Mouse (Mus musculus) cerebellum, postnatal 10 days (tissue): ENCODE measurements around the gene Farp1.
"Not testable (repeated sequence)": the region's sequence is repeated elsewhere in the genome, so short reads cannot be mapped to it uniquely, and the experiment has no call there.

Experiments
- DNase-seq, 2 experiments: peaks; one replicate each; pipeline ENCODE4 v3.0.0; 2021; ENCODE audit warnings: mixed read lengths in 2 of 2

The Farp1 gene

DNA sequence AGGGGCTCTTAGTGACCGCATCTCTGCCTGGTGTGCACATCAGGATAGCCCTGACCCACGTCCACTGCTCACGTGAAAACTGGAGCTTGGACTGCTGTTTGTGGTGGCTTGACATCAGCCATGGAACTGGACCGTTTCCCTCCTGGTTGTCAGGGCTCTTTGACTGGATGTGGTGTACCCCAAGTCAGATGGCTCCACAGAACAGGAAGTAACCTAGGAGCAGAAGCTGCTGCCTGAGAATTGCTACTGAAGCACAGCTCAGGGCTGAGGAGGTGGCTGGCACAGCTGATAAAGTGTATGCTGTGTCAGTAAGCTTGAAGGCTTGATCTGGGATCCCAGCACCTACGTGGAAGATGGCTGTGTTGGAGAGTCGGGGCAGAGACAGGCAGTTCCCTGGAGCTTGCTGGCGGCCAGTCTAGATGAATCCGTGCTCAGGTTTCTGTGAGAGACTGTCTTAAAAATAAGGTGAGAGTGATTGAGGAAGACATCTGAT is 151.4 kb downstream of the Farp1 start:
- no peak for DNase-seq

- not testable (repeated sequence) for DNase-seq
Observed at GRCm38 (mm10) chr14:121189840-121190239, 154.8 kb downstream of the Farp1 start.

DNA sequence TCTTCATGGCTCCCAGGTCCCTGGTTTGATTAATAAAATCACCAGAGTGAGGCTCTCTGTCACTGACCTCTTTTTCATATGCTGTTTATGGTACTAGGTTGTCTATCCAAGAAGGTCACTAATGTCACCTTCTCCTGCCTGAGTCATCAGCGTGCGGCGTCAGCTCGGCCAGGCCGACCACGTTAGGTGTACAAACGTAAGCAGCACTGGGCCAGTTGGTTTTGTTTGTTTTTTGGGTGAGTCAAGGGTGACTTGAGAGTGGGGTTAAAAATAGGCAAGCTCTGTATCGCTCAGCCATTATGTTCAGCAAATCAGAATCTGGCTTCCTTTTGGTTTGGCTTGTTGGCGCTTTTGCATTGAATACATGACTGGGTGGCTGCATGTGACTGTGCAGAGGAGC is 155.4 kb downstream of the Farp1 start:
- no peak for DNase-seq

DNA sequence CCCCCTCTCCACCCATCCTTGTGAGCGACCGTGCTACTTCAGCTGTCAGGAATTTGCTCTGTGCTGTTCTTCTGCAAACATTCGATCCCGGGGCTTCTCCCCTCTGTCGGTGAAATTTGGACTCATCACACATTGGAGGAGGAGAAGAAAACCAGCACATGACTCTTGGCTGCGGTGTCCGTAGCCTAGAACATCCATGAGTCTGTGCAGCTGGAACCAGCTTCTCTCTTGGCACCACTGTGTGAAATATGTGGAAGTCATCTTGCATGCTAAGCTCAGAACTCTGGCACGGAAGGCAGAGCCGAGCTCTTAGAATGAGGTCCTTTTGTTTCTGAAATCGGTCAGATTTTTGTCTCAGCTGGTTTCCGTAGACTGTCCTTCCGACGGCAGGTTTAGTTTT is 156.7 kb downstream of the Farp1 start:
- DNase-seq = peak; percentile 23 to 40

DNA sequence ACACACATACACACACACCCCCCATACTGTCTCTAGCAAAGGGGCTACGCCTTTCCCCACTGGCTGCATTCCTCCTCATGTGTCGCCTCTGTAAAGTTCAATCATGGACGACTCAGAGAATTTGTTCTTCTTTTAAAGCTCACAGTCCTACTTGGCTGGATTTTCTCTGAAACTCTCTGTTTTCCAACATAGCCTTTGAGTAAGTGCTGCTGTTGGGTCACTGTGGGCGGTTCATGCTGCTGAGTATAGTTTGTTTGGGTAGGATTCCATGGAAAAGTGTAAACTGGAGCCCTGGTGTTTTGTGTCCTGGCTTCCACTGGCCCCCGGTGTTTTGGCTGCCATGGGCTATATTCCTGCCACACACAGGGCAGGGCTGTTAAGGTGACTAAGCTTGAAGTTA is 157.4 kb downstream of the Farp1 start:
- DNase-seq = no peak

- no peak for DNase-seq
Observed at GRCm38 (mm10) chr14:121193981-121194380, 159.0 kb downstream of the Farp1 start.

DNA sequence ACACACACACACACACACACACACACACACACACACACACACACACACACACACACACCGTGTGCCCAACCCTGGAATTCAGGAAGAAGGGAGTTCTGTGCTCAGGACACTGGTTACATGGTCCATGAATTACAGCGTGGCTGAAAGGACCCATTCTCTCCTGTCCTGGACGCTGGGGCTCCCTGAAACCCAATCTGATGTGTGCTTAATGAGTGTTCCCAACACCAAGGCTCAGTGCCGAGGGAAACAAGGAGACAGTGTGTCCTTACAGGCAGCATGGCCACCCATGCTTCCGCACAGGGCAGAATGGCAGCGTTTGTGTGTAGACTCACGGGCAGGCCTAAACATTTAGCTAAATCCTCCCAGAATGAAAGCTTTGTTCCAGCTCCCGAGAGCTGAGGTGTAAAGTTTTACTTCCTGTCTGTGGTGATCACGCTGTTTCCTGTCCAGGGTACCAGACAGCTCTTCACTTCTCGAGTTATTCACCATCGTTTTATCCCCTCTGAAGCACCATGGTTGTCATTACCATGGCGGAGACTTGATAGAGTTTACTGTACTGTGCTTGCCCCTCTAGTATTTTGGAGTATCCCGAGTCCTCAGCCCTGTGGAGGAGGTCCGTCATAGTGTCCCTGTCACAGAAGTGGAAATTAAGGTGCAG is 164.0 kb downstream of the Farp1 start:
- DNase-seq = peak in 1 of 2 experiments; percentile 29

DNA sequence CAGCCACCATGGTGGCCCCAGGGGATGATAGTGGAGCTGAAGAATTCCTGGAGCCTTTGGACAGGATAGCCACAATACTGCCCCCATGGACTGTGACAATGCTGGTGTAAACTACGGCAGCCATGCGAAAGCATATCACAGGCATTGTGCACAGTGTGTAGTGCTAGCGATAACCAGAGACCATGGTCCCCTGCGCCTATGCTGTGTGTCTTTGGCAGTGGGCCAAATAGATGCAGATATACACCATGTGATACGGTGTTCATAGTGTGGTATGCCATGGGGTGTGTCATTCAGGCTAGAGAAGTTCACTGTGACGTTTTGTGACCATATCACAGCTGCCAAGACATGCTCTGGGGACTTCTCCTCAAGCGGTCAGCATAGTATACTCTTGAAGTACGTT is 164.8 kb downstream of the Farp1 start:
- DNase-seq = no peak

- no peak for DNase-seq
Observed at GRCm38 (mm10) chr14:121200353-121200752, 165.4 kb downstream of the Farp1 start.

- DNase-seq = peak; percentile 36 to 38
Observed at GRCm38 (mm10) chr14:121201178-121201577, 166.2 kb downstream of the Farp1 start.

DNA sequence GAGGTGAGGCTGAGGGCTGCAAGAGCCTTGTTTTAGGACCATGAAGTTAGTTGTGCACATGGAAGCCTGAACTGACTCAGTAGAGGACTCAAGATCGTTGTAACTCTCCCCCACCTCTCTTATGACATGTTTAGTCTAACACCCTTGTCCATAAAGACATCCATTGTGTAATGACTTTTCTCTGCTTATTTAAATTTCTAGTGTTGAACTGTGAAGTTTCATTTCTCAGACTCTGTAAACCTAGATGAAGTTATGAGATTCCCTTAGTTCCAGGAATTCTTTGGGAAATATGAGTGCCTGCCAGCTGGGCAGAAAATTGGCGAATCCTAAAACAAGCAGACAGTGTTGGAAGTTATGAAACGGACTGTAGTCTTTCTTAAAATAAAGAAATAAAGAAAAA is 170.5 kb downstream of the Farp1 start:
- DNase-seq = no peak

DNA sequence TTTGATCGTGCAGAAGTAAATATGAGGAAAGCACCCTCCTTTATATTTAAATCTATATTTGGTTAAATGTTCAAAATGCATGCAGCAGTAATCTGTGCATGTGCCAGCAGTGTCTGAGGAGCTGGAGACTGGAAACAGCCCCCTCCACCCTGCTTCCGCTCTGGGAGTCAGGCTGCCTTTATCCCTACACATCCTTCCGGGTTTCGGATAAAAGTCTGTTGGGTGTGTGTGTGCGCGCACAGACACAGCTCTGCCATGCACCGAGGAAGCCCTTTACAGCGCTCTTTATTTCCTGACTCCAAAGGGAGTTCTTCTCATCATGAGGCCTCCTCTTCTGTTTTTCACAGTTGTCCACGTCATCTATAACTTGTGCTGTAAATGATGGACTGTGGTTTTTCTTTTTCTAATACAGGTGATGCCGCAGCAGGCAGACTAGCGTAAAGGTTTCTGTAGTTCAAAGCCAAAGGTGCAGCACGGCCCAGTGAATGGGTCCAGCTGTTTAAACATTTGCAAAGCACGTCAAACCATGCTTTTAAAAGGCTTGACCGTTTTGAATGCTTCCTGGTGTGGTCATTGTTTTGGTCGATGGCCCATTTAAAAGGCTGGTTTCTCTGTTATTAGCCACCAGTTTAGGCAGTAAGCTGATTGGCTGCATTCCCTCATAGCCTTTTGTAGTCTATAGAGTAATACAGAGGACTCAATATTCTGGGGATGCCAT is 172.6 kb downstream of the Farp1 start:
- DNase-seq = no peak

GRCm38 (mm10) chr14:121208159-121208515 is 173.1 kb downstream of the Farp1 start:
- DNase-seq = peak in 1 of 2 experiments; percentile 32

DNA sequence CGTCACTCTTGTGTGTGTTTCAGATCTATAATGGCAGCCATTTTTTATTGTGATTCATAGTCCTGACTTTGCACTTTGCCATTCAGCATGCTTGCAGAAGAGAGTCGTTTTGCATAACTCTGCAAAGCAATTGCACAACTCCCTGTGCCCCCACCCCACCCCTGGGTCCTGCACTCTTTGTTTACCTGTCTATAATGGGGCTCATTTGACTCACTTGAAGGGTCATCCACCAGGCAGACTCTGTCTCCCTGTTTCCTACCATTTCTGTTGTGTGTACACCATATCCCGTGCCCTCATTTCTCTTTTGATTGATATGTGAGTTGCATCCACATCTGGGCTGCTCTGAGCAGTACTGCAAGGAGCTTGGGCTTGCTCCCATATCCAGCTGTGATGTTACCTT is 175.3 kb downstream of the Farp1 start:
- no peak for DNase-seq

GRCm38 (mm10) chr14:121213650-121214049 is 178.7 kb downstream of the Farp1 start:
- DNase-seq = no peak

- DNase-seq = no peak
Observed at GRCm38 (mm10) chr14:121214636-121215257, 179.7 kb downstream of the Farp1 start.

GRCm38 (mm10) chr14:121215817-121216216 is 180.8 kb downstream of the Farp1 start:
- no peak for DNase-seq

GRCm38 (mm10) chr14:121216672-121217071 is 181.7 kb downstream of the Farp1 start:
- no peak for DNase-seq

- peak; percentile 22 to 25 for DNase-seq
Observed at GRCm38 (mm10) chr14:121218620-121219019, 183.6 kb downstream of the Farp1 start.

DNA sequence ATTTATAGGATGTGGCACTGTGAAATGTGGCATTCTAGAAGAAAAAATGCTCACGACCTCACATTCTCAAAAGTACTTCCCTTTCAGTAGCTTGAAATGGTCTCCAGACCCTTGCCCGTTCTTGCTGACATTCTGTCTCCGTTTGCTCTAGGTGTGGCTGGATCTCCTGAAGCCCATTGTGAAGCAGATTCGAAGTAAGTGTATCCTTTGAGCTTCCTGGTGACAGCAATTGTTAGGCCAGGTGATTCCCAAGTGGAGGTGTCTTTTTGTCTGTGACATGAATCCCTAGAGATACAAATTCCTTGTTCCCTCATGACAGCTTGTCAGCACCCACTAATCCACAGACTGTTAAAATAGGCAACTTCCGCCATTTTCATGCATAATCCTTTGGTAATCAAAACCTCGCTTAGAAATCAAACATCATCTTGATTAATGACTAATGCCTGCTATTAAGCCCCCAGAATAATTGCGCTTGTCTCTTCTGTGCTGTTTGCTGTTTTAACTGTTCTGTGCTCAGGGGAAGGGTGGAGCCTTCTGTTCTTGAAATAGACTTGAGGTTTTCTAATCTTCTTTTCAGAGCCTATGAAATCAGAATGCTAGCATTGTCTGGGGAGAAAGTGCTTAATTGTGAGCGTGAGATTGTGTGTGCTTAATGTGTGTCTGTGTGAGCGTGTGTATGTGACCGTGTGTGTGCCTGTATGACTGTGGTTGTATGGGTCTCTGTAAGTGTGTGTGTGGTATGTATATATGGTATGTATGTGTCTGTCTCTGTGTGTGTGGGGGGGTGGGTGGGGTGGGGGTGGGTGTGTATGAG is 184.4 kb downstream of the Farp1 start:
- no peak for DNase-seq

DNA sequence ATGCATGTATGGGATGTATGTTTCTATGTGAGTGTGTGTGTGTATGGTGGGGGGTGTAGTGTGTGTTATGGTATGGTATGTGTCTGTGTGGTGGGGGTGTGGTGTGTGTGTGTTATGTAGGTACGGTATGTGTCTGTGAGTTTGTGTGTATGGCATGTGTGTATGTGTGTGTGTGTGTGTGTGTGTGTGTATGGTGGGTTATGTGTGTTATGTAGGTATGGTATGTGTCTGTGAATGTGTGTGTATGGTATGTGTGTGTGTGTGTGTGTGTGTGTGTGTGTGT is 185.0 kb downstream of the Farp1 start:
- DNase-seq = no peak

DNA sequence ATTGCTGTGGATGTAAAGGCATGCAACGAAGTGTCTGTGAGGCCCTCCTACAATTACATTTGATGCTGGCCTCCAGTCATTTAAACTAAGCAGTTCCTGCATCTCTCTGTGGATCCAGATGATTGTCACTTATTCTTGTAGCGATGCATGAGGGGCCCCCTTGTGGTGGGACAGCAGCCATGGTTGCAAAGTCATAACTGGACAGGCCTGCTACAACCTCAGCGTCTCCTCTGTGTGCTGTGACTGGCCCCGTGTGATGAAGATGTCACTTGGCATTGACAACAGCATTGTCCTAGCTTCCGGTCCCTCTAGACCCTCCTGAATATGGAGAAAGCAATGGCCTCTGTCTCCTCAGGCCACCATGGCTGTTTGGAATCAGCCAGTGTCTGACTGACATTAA is 185.7 kb downstream of the Farp1 start:
- DNase-seq = peak; percentile 85 to 86

DNA sequence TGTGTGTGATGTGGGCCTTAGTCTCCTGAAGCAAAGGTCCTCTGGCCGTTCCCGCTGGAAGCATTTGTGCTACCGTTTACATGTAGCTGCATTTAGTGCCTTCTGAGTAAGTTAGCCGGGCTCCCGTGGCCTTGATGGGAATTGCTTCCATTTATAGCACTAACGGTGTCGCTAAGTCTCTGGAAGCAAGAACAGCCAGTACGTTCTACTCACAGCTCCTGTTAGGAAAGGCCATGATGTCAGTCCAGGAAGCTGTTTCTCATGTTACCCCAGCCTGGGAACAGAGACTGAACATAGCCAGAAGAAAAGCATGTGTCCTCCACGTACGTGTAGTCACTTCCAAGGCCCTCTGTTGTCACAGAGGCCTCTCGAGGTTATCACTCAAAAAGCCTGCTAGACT is 190.8 kb downstream of the Farp1 start:
- no peak for DNase-seq
